Mouse (Mus musculus): ENCODE data around the gene Zfp988. TPM values are rescaled to one million over a fixed set of nuclear protein-coding genes. Genes with fewer than 3 reads are reported as not detected.
A peak's percentile ranks its signal among the peaks of the same experiment; 100 is the strongest.
"Not testable (repeated sequence)": the region's sequence is repeated elsewhere in the genome, so short reads cannot be mapped to it uniquely, and the experiment has no call there.

Zfp988 gene
- 0.09 TPM in 1 of 2 replicates, not detected in the other for polyA plus RNA-seq (2014; fragmentation: Nextera tagmentation; extraction: Ambion mirVana)

DNA sequence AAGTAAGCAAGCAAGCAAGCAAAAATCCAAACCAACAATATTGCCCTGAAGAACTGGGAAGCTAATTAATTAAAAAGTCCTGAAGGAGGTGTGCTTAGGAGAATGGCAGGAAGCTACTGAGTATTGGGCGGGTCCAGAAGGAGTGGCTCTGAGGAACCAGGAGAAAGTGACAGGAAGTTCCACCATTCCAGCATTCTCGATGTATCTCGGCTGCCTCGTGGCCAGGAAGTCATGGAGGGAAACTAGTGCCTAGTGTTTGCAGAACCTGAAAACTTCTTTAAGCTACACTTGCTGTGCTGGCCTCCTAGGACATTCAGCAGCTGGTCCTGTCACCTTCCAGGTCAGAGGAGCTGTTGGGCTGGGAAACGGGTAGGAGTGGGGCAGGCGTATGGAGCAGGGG, at the start of gene Zfp988:
Gene Zfp988, plus strand, starts transcription at position 239 of the 400 bp plus-strand sequence.
- H3K27me3 ChIP-seq (ENCODE audit: control insufficient read depth, insufficient read depth, low read length); H3K4me1 ChIP-seq (ENCODE audit: control insufficient read depth, insufficient read depth, low read length); DNase-seq (ENCODE audit: low spot score); H3K9ac ChIP-seq (ENCODE audit: low read length); H3K36me3 ChIP-seq (ENCODE audit: control insufficient read depth, insufficient read depth, low read length); H3K4me2 ChIP-seq (ENCODE audit: low read depth); ATAC-seq (ENCODE audit: insufficient read depth, low FRiP score, low TSS enrichment); H3K9me3 ChIP-seq (ENCODE audit: control insufficient read depth, low read length); H3K27ac ChIP-seq (ENCODE audit: low read depth, low read length); H3K4me3 ChIP-seq (ENCODE audit: low read depth, low read length): not testable (repeated sequence)
- 89% methylated on average over 6 of the region's 6 CpGs for WGBS

DNA sequence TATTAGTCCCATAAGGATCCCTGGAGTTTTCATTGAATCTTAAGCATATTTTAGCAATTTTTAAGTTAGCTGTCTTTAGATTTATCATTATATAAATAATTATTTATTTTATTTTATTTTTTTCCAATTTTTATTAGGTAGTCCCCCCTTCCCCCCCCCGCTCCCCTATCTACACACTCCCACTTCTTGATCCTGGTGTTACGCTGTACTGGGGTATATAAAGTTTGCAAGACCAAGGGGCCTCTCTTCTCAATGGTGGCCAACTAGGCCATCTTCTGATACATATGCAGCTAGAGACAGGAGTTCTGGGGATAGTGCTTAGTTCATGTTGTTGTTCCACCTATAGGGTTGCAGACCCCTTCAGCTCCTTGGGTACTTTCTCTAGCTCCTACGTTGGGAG, 42.8 kb upstream of the Zfp988 start:
- H3K4me1 ChIP-seq (ENCODE audit: control insufficient read depth, insufficient read depth, low read length); DNase-seq (ENCODE audit: low spot score); H3K4me2 ChIP-seq (ENCODE audit: low read depth); H3K9ac ChIP-seq (ENCODE audit: low read length); H3K4me3 ChIP-seq (ENCODE audit: low read depth, low read length); H3K9me3 ChIP-seq (ENCODE audit: control insufficient read depth, low read length); H3K27ac ChIP-seq (ENCODE audit: low read depth, low read length); ATAC-seq (ENCODE audit: insufficient read depth, low FRiP score, low TSS enrichment); H3K27me3 ChIP-seq (ENCODE audit: control insufficient read depth, insufficient read depth, low read length); H3K36me3 ChIP-seq (ENCODE audit: control insufficient read depth, insufficient read depth, low read length): not testable (repeated sequence)
- whole genome bisulfite sequencing, result 95% methylated on average over 2 of the region's 3 CpGs

DNA sequence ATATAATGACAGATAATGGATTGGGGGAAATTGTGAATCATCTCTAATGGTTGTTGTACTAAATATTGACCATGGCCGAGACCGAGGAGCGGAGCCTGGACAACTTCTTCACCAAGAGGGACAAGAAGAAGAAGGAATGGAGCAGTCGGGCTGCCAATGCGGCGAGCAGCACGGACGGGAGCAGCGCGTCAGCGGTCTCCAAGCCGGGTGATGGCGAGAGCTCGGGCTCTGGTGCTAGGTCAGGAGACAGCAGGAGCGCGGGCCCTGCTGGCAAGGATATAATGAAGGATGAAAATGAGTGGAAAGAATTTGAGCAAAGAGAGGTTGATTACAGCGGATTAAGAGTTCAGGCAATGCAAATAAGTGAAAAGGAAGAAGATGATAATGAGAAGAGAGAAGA, 38.2 kb upstream of the Zfp988 start:
- ATAC-seq (ENCODE audit: insufficient read depth, low FRiP score, low TSS enrichment); H3K9me3 ChIP-seq (ENCODE audit: control insufficient read depth, low read length); H3K4me3 ChIP-seq (ENCODE audit: low read depth, low read length); H3K36me3 ChIP-seq (ENCODE audit: control insufficient read depth, insufficient read depth, low read length); H3K9ac ChIP-seq (ENCODE audit: low read length); DNase-seq (ENCODE audit: low spot score); H3K27me3 ChIP-seq (ENCODE audit: control insufficient read depth, insufficient read depth, low read length); H3K4me1 ChIP-seq (ENCODE audit: control insufficient read depth, insufficient read depth, low read length); H3K27ac ChIP-seq (ENCODE audit: low read depth, low read length); H3K4me2 ChIP-seq (ENCODE audit: low read depth): not testable (repeated sequence)
- 92% methylated on average over 16 of the region's 17 CpGs for WGBS

DNA sequence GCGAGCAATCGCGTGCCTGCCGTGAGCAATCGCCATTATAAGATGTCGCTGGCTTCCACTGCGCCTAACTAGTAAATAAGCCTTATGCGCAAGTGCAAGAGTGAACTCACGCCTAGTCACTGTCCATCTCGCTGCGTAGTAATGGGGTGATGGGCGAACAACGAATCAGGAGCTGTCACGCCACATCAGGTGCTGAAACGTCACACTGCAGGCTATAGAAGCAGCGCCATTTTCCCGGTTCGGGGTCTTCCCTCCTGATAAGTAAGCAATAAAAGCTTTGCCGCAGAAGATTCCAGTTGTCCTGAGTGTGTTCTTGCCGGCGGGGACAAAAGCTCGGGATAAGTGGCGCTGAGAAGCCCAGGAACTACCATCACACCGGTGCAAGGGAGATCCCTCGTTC, 36.7 kb upstream of the Zfp988 start:
- not testable (repeated sequence) for H3K27me3 ChIP-seq (ENCODE audit: control insufficient read depth, insufficient read depth, low read length); DNase-seq (ENCODE audit: low spot score); H3K27ac ChIP-seq (ENCODE audit: low read depth, low read length); H3K9me3 ChIP-seq (ENCODE audit: control insufficient read depth, low read length); H3K4me1 ChIP-seq (ENCODE audit: control insufficient read depth, insufficient read depth, low read length); H3K9ac ChIP-seq (ENCODE audit: low read length); H3K4me2 ChIP-seq (ENCODE audit: low read depth); H3K36me3 ChIP-seq (ENCODE audit: control insufficient read depth, insufficient read depth, low read length); ATAC-seq (ENCODE audit: insufficient read depth, low FRiP score, low TSS enrichment); H3K4me3 ChIP-seq (ENCODE audit: low read depth, low read length)
- WGBS, result 88% methylated on average over 25 of the region's 25 CpGs

DNA sequence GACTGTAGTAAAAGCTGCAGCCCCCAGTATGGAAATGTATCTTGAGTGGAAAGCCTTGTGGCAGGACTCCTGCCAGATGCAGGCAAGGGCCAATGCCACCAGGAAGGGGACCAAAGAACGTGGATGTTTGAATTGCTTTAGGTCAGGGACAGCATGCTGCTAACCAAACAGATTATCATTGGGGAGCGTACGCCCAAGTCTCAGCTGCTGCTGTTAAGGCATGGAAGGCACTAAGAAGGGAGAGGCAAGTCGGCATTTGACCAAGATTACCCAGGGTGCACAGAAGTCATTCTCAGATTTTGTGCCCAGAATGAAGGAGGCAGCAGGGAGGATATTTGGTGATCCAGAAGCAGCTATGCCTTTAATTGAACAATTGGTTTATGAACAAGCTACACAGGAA, 35.4 kb upstream of the Zfp988 start:
- not testable (repeated sequence) for ATAC-seq (ENCODE audit: insufficient read depth, low FRiP score, low TSS enrichment); H3K4me2 ChIP-seq (ENCODE audit: low read depth); H3K27ac ChIP-seq (ENCODE audit: low read depth, low read length); H3K27me3 ChIP-seq (ENCODE audit: control insufficient read depth, insufficient read depth, low read length); H3K36me3 ChIP-seq (ENCODE audit: control insufficient read depth, insufficient read depth, low read length); DNase-seq (ENCODE audit: low spot score); H3K9ac ChIP-seq (ENCODE audit: low read length); H3K4me1 ChIP-seq (ENCODE audit: control insufficient read depth, insufficient read depth, low read length); H3K9me3 ChIP-seq (ENCODE audit: control insufficient read depth, low read length); H3K4me3 ChIP-seq (ENCODE audit: low read depth, low read length)
- WGBS, result 94% methylated on average over 4 of the region's 4 CpGs

DNA sequence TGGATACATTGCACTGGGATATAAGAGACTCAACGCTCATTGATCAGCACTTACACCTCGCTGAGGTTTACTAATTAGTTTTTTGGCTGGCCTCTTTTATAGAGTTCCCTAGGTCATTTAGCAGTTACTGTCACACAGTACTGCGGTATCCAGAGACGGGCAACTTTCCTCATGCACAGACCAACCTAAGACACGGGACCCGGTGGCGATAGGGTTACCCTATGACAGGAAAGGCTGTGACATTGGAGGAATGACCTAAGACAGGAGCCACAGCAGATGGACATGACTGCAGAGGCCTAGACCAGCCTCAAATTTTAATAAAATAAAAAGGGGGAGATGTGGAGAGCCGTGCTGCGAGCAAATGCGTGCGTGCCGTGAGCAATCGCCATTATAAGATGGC, 33.9 kb upstream of the Zfp988 start:
- H3K9ac ChIP-seq (ENCODE audit: low read length); H3K4me2 ChIP-seq (ENCODE audit: low read depth); H3K27me3 ChIP-seq (ENCODE audit: control insufficient read depth, insufficient read depth, low read length); DNase-seq (ENCODE audit: low spot score); H3K36me3 ChIP-seq (ENCODE audit: control insufficient read depth, insufficient read depth, low read length); H3K27ac ChIP-seq (ENCODE audit: low read depth, low read length); H3K4me3 ChIP-seq (ENCODE audit: low read depth, low read length); H3K4me1 ChIP-seq (ENCODE audit: control insufficient read depth, insufficient read depth, low read length); ATAC-seq (ENCODE audit: insufficient read depth, low FRiP score, low TSS enrichment): not testable (repeated sequence)
- 92% methylated on average over 11 of the region's 13 CpGs for WGBS
- peaks cover 11% of the 10 kb centered on the region for H3K9me3 ChIP-seq (ENCODE audit: control insufficient read depth, low read length)

DNA sequence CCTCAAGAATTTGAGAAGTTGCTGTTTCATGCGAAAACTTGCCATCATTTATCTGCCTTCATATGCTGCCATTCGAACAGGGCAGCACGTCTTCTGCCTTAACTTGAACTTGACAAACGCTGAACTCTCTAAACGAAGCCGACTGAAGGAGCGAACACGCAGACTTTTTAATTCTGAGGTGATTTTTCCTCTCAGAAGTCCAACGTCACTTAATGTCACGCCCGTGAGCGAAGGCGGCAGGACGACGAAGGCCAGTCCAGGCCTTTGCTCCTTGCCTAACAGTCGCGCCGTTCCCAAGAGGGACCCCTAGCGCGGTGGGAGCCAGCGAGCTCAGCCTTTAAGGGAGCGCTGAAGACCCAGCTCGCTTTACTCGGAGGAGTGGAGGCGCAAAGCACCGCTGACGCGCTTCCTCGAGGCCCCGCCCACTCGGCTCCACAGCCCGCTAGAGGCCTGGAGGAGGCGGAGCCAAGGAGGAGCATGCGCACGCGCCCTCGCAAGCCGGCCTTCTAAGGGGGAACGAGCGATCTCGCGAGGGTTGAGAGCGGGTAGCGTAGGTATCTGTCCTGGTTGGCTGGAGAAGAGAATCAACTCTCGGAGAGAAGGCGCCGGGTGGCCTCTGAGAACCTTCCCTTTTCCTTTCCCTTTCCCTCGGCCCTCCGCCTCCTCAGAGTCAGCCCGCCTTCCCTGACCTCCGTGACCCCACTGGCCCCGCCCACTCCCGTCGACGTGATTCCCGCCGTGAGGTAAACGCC, 30.3 kb upstream of the Zfp988 start:
- DNase-seq (ENCODE audit: low spot score) (peak; percentile 32), ATAC-seq (ENCODE audit: insufficient read depth, low FRiP score, low TSS enrichment) (0 out of 2 replicates have a peak, but pooled peaks have one; percentile 75)
- not testable (repeated sequence) for H3K27me3 ChIP-seq (ENCODE audit: control insufficient read depth, insufficient read depth, low read length); H3K4me1 ChIP-seq (ENCODE audit: control insufficient read depth, insufficient read depth, low read length); H3K27ac ChIP-seq (ENCODE audit: low read depth, low read length); H3K9me3 ChIP-seq (ENCODE audit: control insufficient read depth, low read length); H3K4me3 ChIP-seq (ENCODE audit: low read depth, low read length); H3K36me3 ChIP-seq (ENCODE audit: control insufficient read depth, insufficient read depth, low read length); H3K9ac ChIP-seq (ENCODE audit: low read length)
- peak overlapping the region; percentile 16 for H3K4me2 ChIP-seq (ENCODE audit: low read depth)
- WGBS, result 38% methylated on average over 48 of the region's 58 CpGs

DNA sequence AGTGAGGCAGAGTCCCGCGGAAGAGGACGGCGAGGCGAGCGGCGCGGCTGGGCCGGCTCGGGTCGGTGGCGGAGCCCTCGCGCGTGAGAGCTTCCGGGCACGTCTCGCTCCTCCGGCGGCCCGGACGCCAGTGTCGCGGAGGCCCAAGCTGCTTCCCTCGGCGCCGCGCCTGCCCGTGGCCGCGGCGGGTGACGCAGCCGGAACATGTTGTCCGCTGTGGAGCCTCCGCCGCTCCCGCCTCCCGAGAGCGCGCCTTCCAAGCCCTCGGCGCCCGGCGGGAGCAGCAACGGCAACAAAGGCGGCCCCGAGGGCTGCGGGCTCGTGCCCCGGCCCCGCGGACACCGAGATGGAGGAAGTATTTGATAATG, 29.7 kb upstream of the Zfp988 start:
- DNase-seq (ENCODE audit: low spot score), result peak; percentile 17
- not testable (repeated sequence) for ATAC-seq (ENCODE audit: insufficient read depth, low FRiP score, low TSS enrichment); H3K9ac ChIP-seq (ENCODE audit: low read length); H3K36me3 ChIP-seq (ENCODE audit: control insufficient read depth, insufficient read depth, low read length); H3K27ac ChIP-seq (ENCODE audit: low read depth, low read length); H3K4me1 ChIP-seq (ENCODE audit: control insufficient read depth, insufficient read depth, low read length); H3K9me3 ChIP-seq (ENCODE audit: control insufficient read depth, low read length); H3K27me3 ChIP-seq (ENCODE audit: control insufficient read depth, insufficient read depth, low read length)
- WGBS, result 26% methylated on average over 53 of the region's 54 CpGs
- Histone ChIP-seq H3K4me2 (ENCODE audit: low read depth) (peak overlapping the region; percentile 16), H3K4me3 (ENCODE audit: low read depth, low read length) (0 out of 2 replicates have a peak overlapping the region, but pooled peaks have one; percentile 4)

DNA sequence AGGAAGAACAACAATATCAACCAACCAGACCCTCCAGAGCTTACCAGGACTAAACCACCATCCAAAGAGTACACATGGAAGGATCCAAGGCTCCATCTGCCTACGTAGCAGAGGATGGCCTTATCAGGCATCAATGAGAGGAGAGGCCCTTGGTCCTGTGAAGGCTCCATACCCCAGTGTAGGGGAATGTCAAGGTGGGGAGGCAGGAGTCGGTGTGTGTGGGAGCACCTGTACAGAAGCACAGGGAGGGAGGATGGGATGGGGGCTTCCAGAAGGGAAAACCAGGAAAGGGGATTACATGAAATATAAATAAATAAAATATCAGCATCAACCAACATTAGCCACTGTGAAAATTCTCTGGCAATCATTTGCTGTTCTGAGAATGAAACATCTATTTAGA, 25.1 kb upstream of the Zfp988 start:
- not testable (repeated sequence) for H3K27ac ChIP-seq (ENCODE audit: low read depth, low read length); H3K4me3 ChIP-seq (ENCODE audit: low read depth, low read length); H3K36me3 ChIP-seq (ENCODE audit: control insufficient read depth, insufficient read depth, low read length); H3K4me2 ChIP-seq (ENCODE audit: low read depth); ATAC-seq (ENCODE audit: insufficient read depth, low FRiP score, low TSS enrichment); H3K27me3 ChIP-seq (ENCODE audit: control insufficient read depth, insufficient read depth, low read length); H3K9ac ChIP-seq (ENCODE audit: low read length); H3K4me1 ChIP-seq (ENCODE audit: control insufficient read depth, insufficient read depth, low read length); DNase-seq (ENCODE audit: low spot score); H3K9me3 ChIP-seq (ENCODE audit: control insufficient read depth, low read length)
- WGBS, result 77% methylated on average over 2 of the region's 2 CpGs
